Mouse (Mus musculus) MEL (cell line): ENCODE data around the gene Nlk. TPM values are rescaled to one million over a fixed set of nuclear protein-coding genes. Genes with fewer than 3 reads are reported as not detected.
"Not testable (repeated sequence)": the region's sequence is repeated elsewhere in the genome, so short reads cannot be mapped to it uniquely, and the experiment has no call there.

Source experiments
- DNase-seq: peaks from one replicate; pipeline ENCODE4 v3.0.0; 2011; ENCODE audit warnings: low read depth, low spot score
- H3K27ac ChIP-seq: 2 replicates; pipeline ENCODE4 v1.5.1; 2012; ENCODE audit warnings: low read depth, mild to moderate bottlenecking, control low read depth, low read length, moderate library complexity; ENCODE audit not compliant: control insufficient read depth
- H3K27me3 ChIP-seq, 2 experiments: fragments of 150-350 bp in 1 of 2; sonication (generic) in 1 of 2; 2 replicates each; pipeline ENCODE4 v1.6.1; 2012; ENCODE audit warnings: low read length in 2 of 2, mild to moderate bottlenecking in 2 of 2, improper control_type of control experiment in 1 of 2, moderate library complexity in 1 of 2; ENCODE audit not compliant: insufficient read depth in 2 of 2, control insufficient read depth in 1 of 2
- H3K36me3 ChIP-seq, 2 experiments: 2 replicates each; pipeline ENCODE4 v1.6.1; 2012 to 2014; ENCODE audit warnings: low read length in 2 of 2, improper control_type of control experiment in 1 of 2, inconsistent platforms in 1 of 2, mild to moderate bottlenecking in 1 of 2; ENCODE audit not compliant: insufficient read depth in 2 of 2, control insufficient read depth in 1 of 2
- H3K4me1 ChIP-seq, 2 experiments: fragments of 150-350 bp in 1 of 2; sonication (generic) in 1 of 2; 2 replicates each; pipeline ENCODE4 v1.6.1; 2012; ENCODE audit warnings: low read length in 2 of 2, improper control_type of control experiment in 1 of 2, mild to moderate bottlenecking in 1 of 2; ENCODE audit not compliant: insufficient read depth in 2 of 2, control insufficient read depth in 1 of 2
- H3K4me3 ChIP-seq, 2 experiments: fragments of 150-350 bp in 1 of 2; sonication (generic) in 1 of 2; 2 replicates each; pipeline ENCODE4 v1.5.1; 2012; ENCODE audit warnings: low read depth in 2 of 2, low read length in 2 of 2, mild to moderate bottlenecking in 2 of 2, moderate library complexity in 2 of 2, control low read depth in 1 of 2, improper control_type of control experiment in 1 of 2; ENCODE audit not compliant: control insufficient read depth in 1 of 2, insufficient read depth in 1 of 2
- H3K79me2 ChIP-seq: 2 replicates; pipeline ENCODE4 v1.6.1; 2012; ENCODE audit warnings: mild to moderate bottlenecking, low read length, moderate library complexity; ENCODE audit not compliant: control insufficient read depth, poor library complexity, insufficient read depth
- H3K9ac ChIP-seq: 2 replicates; pipeline ENCODE4 v1.6.1; 2012; ENCODE audit warnings: low read depth, mild to moderate bottlenecking, control low read depth, low read length, moderate library complexity; ENCODE audit not compliant: control insufficient read depth, poor library complexity, severe bottlenecking
- H3K9me3 ChIP-seq: fragments of 150-350 bp; sonication (generic); replicated peaks from 2 replicates; pipeline ENCODE4 v1.6.1; 2012; ENCODE audit warnings: mild to moderate bottlenecking, low read length, improper control_type of control experiment, moderate library complexity; ENCODE audit not compliant: insufficient read depth
- BHLHE40 ChIP-seq: IDR thresholded peaks from 2 replicates; pipeline ENCODE4 v1.6.1; 2012; ENCODE audit warnings: low read depth, mild to moderate bottlenecking, inconsistent platforms, low read length, improper control_type of control experiment, borderline replicate concordance
- E2F4 ChIP-seq: IDR thresholded peaks from 2 replicates; pipeline ENCODE4 v1.6.1; 2011; ENCODE audit warnings: low read depth, low read length, improper control_type of control experiment, borderline replicate concordance
- ETS1 ChIP-seq: IDR thresholded peaks from 2 replicates; pipeline ENCODE4 v1.6.1; 2012; ENCODE audit warnings: low read depth, mild to moderate bottlenecking, inconsistent platforms, low read length, improper control_type of control experiment, moderate library complexity
- MAFK ChIP-seq: IDR thresholded peaks from 2 replicates; pipeline ENCODE4 v1.6.1; 2011; ENCODE audit warnings: low read depth, mild to moderate bottlenecking, low read length, improper control_type of control experiment, borderline replicate concordance
- MAX ChIP-seq: IDR thresholded peaks from 2 replicates; pipeline ENCODE4 v1.6.1; 2011; ENCODE audit warnings: low read length, improper control_type of control experiment
- MEF2A ChIP-seq: IDR thresholded peaks from 2 replicates; pipeline ENCODE4 v1.6.1; 2014; ENCODE audit warnings: low read depth, mild to moderate bottlenecking, inconsistent platforms, low read length, improper control_type of control experiment; ENCODE audit not compliant: poor library complexity, insufficient replicate concordance, severe bottlenecking; ENCODE audit errors: extremely low read depth
- MXI1 ChIP-seq: IDR thresholded peaks from 2 replicates; pipeline ENCODE4 v1.6.1; 2011; ENCODE audit warnings: mild to moderate bottlenecking, low read depth, low read length, improper control_type of control experiment
- MYB ChIP-seq: IDR thresholded peaks from 2 replicates; pipeline ENCODE4 v1.6.1; 2011; ENCODE audit warnings: mild to moderate bottlenecking, low read depth, low read length, improper control_type of control experiment
- NELFE ChIP-seq: IDR thresholded peaks from 2 replicates; pipeline ENCODE4 v1.6.1; 2011; ENCODE audit warnings: low read depth, low read length, improper control_type of control experiment
- USF2 ChIP-seq, 2 experiments: IDR thresholded peaks; 2 replicates each; pipeline ENCODE4 v1.6.1; 2011 to 2012; ENCODE audit warnings: improper control_type of control experiment in 2 of 2, low read length in 2 of 2, borderline replicate concordance in 1 of 2, inconsistent platforms in 1 of 2, low read depth in 1 of 2, mild to moderate bottlenecking in 1 of 2; ENCODE audit not compliant: insufficient read depth in 1 of 2
- ZMIZ1 ChIP-seq: IDR thresholded peaks from 2 replicates; pipeline ENCODE4 v1.6.1; 2012; ENCODE audit warnings: low read depth, mild to moderate bottlenecking, inconsistent platforms, low read length, improper control_type of control experiment, moderate library complexity
- polyA plus RNA-seq, 2 experiments: library from polyadenylated mRNA; stranded (reverse) in 1 of 2; unstranded in 1 of 2; fragments of >175 nt in 1 of 2; fragments of >200 nt in 1 of 2; gene quantifications; 2 replicates each; pipeline versions ENCODE4 v1.2.1 to v1.2.4; 2012; ENCODE audit warnings: low replicate concordance in 2 of 2, low read depth in 1 of 2; ENCODE audit not compliant: insufficient read length in 2 of 2, insufficient read depth in 1 of 2, missing spikeins in 1 of 2
- total RNA-seq: library from RNA; depleted of rRNA; stranded (reverse); fragments of 300-350 nt; gene quantifications from 2 replicates; pipeline ENCODE4 v1.2.3, GENCODE M21; 2012

Gene Nlk
- total and polyA plus RNA-seq, 3 experiments = 16.9 to 17.9 TPM; not detected in 1

GRCm38 (mm10) chr11:78663916-78664315 lies 33.3 kb downstream of the Nlk start:
- no peak overlapping the region for H3K9ac ChIP-seq
- no peaks in the 10 kb centered on the region for H3K27me3 ChIP-seq
- TF ChIP-seq USF2 (IDR thresholded peaks at IDR 0.05; ENCODE audit: borderline replicate concordance in 1 of 2, insufficient read depth in 1 of 2, low read depth in 1 of 2, low read length in 2 of 2) = no peak
- no peak for TF ChIP-seq MYB
- no peak for TF ChIP-seq NELFE
- TF ChIP-seq MXI1 = no peak
- H3K9me3 ChIP-seq = no peaks in the 10 kb centered on the region
- peaks cover 8 to 23% of the 10 kb centered on the region in 2 experiments for H3K4me1 ChIP-seq
- DNase-seq = no peak
- no peak overlapping the region for H3K27ac ChIP-seq
- H3K36me3 ChIP-seq = peaks cover 0 to 27% of the 10 kb centered on the region in 2 experiments; a peak in 2 of 4 replicates
- no peak overlapping the region for H3K4me3 ChIP-seq
- H3K79me2 ChIP-seq = peaks cover 3% of the 10 kb centered on the region; the same call in 1 of the 2 replicates

- H3K9ac ChIP-seq = no peak overlapping the region
- TF ChIP-seq NELFE = 0 out of 2 replicates have a peak, but pooled peaks have one; percentile 13
- no peak for TF ChIP-seq BHLHE40
- no peaks in the 10 kb centered on the region for H3K36me3 ChIP-seq
- H3K9me3 ChIP-seq = no peaks in the 10 kb centered on the region
- no peak for DNase-seq
- H3K79me2 ChIP-seq = no peaks in the 10 kb centered on the region; the same call in 1 of the 2 replicates
- no peak overlapping the region for H3K27ac ChIP-seq
- no peaks in the 10 kb centered on the region for H3K4me1 ChIP-seq
- H3K4me3 ChIP-seq = no peak overlapping the region
- H3K27me3 ChIP-seq = no peaks in the 10 kb centered on the region
Measured at GRCm38 (mm10) chr11:78649143-78649542, 48.0 kb downstream of the Nlk start.

GRCm38 (mm10) chr11:78648405-78648804 lies 48.8 kb downstream of the Nlk start:
- not testable (repeated sequence) for H3K27me3 ChIP-seq, H3K4me3 ChIP-seq, H3K9ac ChIP-seq, H3K4me1 ChIP-seq, H3K27ac ChIP-seq, DNase-seq, H3K79me2 ChIP-seq, H3K9me3 ChIP-seq, H3K36me3 ChIP-seq

- no peaks in the 10 kb centered on the region for H3K27me3 ChIP-seq
- no peaks in the 10 kb centered on the region; the same call in 1 of the 2 replicates for H3K79me2 ChIP-seq
- no peaks in the 10 kb centered on the region for H3K9me3 ChIP-seq
- H3K9ac ChIP-seq = no peak overlapping the region
- no peak for DNase-seq
- no peaks in the 10 kb centered on the region for H3K4me1 ChIP-seq
- H3K36me3 ChIP-seq = no peaks in the 10 kb centered on the region
- TF ChIP-seq MEF2A = no peak
- TF ChIP-seq ETS1 = no peak
- no peak for TF ChIP-seq MAX
- no peak for TF ChIP-seq MAFK
- TF ChIP-seq E2F4 = no peak
- TF ChIP-seq ZMIZ1 = no peak
- no peak overlapping the region for H3K27ac ChIP-seq
- no peak overlapping the region for H3K4me3 ChIP-seq
Measured at GRCm38 (mm10) chr11:78643746-78644145, 53.4 kb downstream of the Nlk start.
